Mouse (Mus musculus): ENCODE measurements around the gene Gm10318. TPM values are rescaled to one million over a fixed set of nuclear protein-coding genes. Genes with fewer than 3 reads are reported as not detected.

Gene Gm10318
- polyA plus RNA-seq (2017; shearing (Covaris generic)), result not detected

GRCm38 (mm10) chr10:77852559-77852958, at the start of gene Gm10318:
Gene Gm10318 (plus strand): TSS chr10:77852859.

GRCm38 (mm10) chr10:77811743-77812142, 40.9 kb upstream of the Gm10318 start, which contains the start of gene Gm9507:
Gene Gm9507 (minus strand): TSS chr10:77811843.

GRCm38 (mm10) chr10:77814382-77814781, 38.3 kb upstream of the Gm10318 start, which contains the start of gene Gm2696:
Gene Gm2696 (plus strand): TSS chr10:77814682.

GRCm38 (mm10) chr10:77826951-77827350, 25.7 kb upstream of the Gm10318 start, which contains the start of gene Krtap10-4:
Gene Krtap10-4 (minus strand): TSS chr10:77827095.

GRCm38 (mm10) chr10:77835647-77836046, 17.0 kb upstream of the Gm10318 start, which contains the start of gene Krtap10-10:
Gene Krtap10-10 (plus strand): TSS chr10:77835947.

GRCm38 (mm10) chr10:77846503-77846902, 6.2 kb upstream of the Gm10318 start, which contains the start of gene Gm36176:
Gene Gm36176 (plus strand): TSS chr10:77846803.

GRCm38 (mm10) chr10:77861675-77862074, 9.0 kb downstream of the Gm10318 start, which contains the start of gene Gm3285:
Gene Gm3285 (plus strand): TSS chr10:77861975.

GRCm38 (mm10) chr10:77902211-77902893, 49.7 kb downstream of the Gm10318 start, which contains the start of gene Lrrc3:
Gene Lrrc3 (minus strand): TSS chr10:77902536.

Other genes with a start within 250 kb of the Gm10318 start
- 116 TPM for gene Sumo3, start 246.8 kb upstream of the Gm10318 start, polyA plus RNA-seq (2017; shearing (Covaris generic))
- not detected for gene Gm49325, start 246.7 kb upstream of the Gm10318 start, polyA plus RNA-seq (2017; shearing (Covaris generic))
- gene Ube2g2, start 230.6 kb upstream of the Gm10318 start, polyA plus RNA-seq (2017; shearing (Covaris generic)), result 58.6 TPM
- 0.59 TPM for gene Tspear, start 166.3 kb upstream of the Gm10318 start, polyA plus RNA-seq (2017; shearing (Covaris generic))
- not detected for gene Gm19402, start 162.1 kb upstream of the Gm10318 start, polyA plus RNA-seq (2017; shearing (Covaris generic))
- gene Gm9508, start 155.6 kb upstream of the Gm10318 start, polyA plus RNA-seq (2017; shearing (Covaris generic)), result not detected
- gene Gm10272, start 146.2 kb upstream of the Gm10318 start, polyA plus RNA-seq (2017; shearing (Covaris generic)), result not detected
- gene Gm10024, start 141.4 kb upstream of the Gm10318 start, polyA plus RNA-seq (2017; shearing (Covaris generic)), result not detected
- gene Gm10142, start 137.1 kb upstream of the Gm10318 start, polyA plus RNA-seq (2017; shearing (Covaris generic)), result not detected
- not detected for gene Krtap12-1, start 132.3 kb upstream of the Gm10318 start, polyA plus RNA-seq (2017; shearing (Covaris generic))
- gene Gm10100, start 126.4 kb upstream of the Gm10318 start, polyA plus RNA-seq (2017; shearing (Covaris generic)), result not detected
- gene Gm18596, start 110.2 kb upstream of the Gm10318 start, polyA plus RNA-seq (2017; shearing (Covaris generic)), result not detected
- gene Gm9736, start 101.5 kb upstream of the Gm10318 start, polyA plus RNA-seq (2017; shearing (Covaris generic)), result not detected
- not detected for gene Gm3233, start 93.2 kb upstream of the Gm10318 start, polyA plus RNA-seq (2017; shearing (Covaris generic))
- gene Gm3238, start 81.5 kb upstream of the Gm10318 start, polyA plus RNA-seq (2017; shearing (Covaris generic)), result not detected
- gene Gm7138, start 75.9 kb upstream of the Gm10318 start, polyA plus RNA-seq (2017; shearing (Covaris generic)), result not detected
- gene Gm3250, start 70.3 kb upstream of the Gm10318 start, polyA plus RNA-seq (2017; shearing (Covaris generic)), result not detected
- gene Gm7137, start 64.7 kb upstream of the Gm10318 start, polyA plus RNA-seq (2017; shearing (Covaris generic)), result not detected
- not detected for gene Gm9639, start 57.8 kb upstream of the Gm10318 start, polyA plus RNA-seq (2017; shearing (Covaris generic))
- not detected for gene Gm19668, start 53.7 kb upstream of the Gm10318 start, polyA plus RNA-seq (2017; shearing (Covaris generic))
- gene Gm9507, start 41.0 kb upstream of the Gm10318 start, polyA plus RNA-seq (2017; shearing (Covaris generic)), result not detected
- gene Gm2696, start 38.2 kb upstream of the Gm10318 start, polyA plus RNA-seq (2017; shearing (Covaris generic)), result not detected
- not detected for gene Krtap10-4, start 25.8 kb upstream of the Gm10318 start, polyA plus RNA-seq (2017; shearing (Covaris generic))
- not detected for gene Krtap10-10, start 16.9 kb upstream of the Gm10318 start, polyA plus RNA-seq (2017; shearing (Covaris generic))
- not detected for gene Gm36176, start 6.1 kb upstream of the Gm10318 start, polyA plus RNA-seq (2017; shearing (Covaris generic))
- not detected for gene Gm3285, start 9.1 kb downstream of the Gm10318 start, polyA plus RNA-seq (2017; shearing (Covaris generic))
- gene Lrrc3, start 49.7 kb downstream of the Gm10318 start, polyA plus RNA-seq (2017; shearing (Covaris generic)), result not detected
- gene Trpm2, start 117.7 kb downstream of the Gm10318 start, polyA plus RNA-seq (2017; shearing (Covaris generic)), result 1.3 TPM
- gene 1810043G02Rik, start 125.7 kb downstream of the Gm10318 start, polyA plus RNA-seq (2017; shearing (Covaris generic)), result 10.6 TPM
- 94.5 TPM for gene Pfkl, start 157.2 kb downstream of the Gm10318 start, polyA plus RNA-seq (2017; shearing (Covaris generic))
- gene Dnmt3l, start 189.1 kb downstream of the Gm10318 start, polyA plus RNA-seq (2017; shearing (Covaris generic)), result not detected
- 0.49 TPM for gene Aire, start 190.8 kb downstream of the Gm10318 start, polyA plus RNA-seq (2017; shearing (Covaris generic))
- 9.8 TPM for gene Icosl, start 216.4 kb downstream of the Gm10318 start, polyA plus RNA-seq (2017; shearing (Covaris generic))